Mouse (Mus musculus) limb, embryonic 13.5 days (tissue): Measurements from ENCODE around the gene Notch4. TPM values are rescaled to one million over a fixed set of nuclear protein-coding genes. Genes with fewer than 3 reads are reported as not detected.

ENCODE experiments used
- ATAC-seq: fragments of 200-750 bp; cut with Nextera tagmentation; 2 replicates; pipeline ENCODE4 v1.8.0; 2017; ENCODE audit warnings: low read depth, moderate number of reproducible peaks, moderate TSS enrichment; ENCODE audit not compliant: low FRiP score
- H3K27ac ChIP-seq: fragments of 300-500 bp; sonication (generic); 2 replicates; pipeline ENCODE4 v1.5.1; 2015; ENCODE audit warnings: inconsistent platforms, mild to moderate bottlenecking, moderate library complexity
- H3K27me3 ChIP-seq: fragments of 300-500 bp; sonication (generic); 2 replicates; pipeline ENCODE4 v1.6.1; 2015; ENCODE audit warnings: mild to moderate bottlenecking, inconsistent platforms
- H3K36me3 ChIP-seq: fragments of 300-500 bp; sonication (generic); 2 replicates; pipeline ENCODE4 v1.6.1; 2015; ENCODE audit warnings: inconsistent platforms, mild to moderate bottlenecking, moderate library complexity
- H3K4me1 ChIP-seq: fragments of 300-500 bp; sonication (generic); 2 replicates; pipeline ENCODE4 v1.6.1; 2015; ENCODE audit warnings: inconsistent platforms
- H3K4me2 ChIP-seq: fragments of 300-500 bp; sonication (generic); replicated peaks from 2 replicates; pipeline ENCODE4 v1.6.1; 2015; ENCODE audit warnings: inconsistent platforms, mild to moderate bottlenecking, moderate library complexity
- H3K4me3 ChIP-seq: fragments of 300-500 bp; sonication (generic); 2 replicates; pipeline ENCODE4 v1.5.1; 2015; ENCODE audit warnings: moderate library complexity, mild to moderate bottlenecking, inconsistent platforms
- H3K9ac ChIP-seq: fragments of 300-500 bp; sonication (generic); 2 replicates; pipeline ENCODE4 v1.6.1; 2015; ENCODE audit warnings: mild to moderate bottlenecking, inconsistent platforms
- H3K9me3 ChIP-seq: fragments of 300-500 bp; sonication (generic); 2 replicates; pipeline ENCODE4 v1.6.1; 2016; ENCODE audit warnings: inconsistent platforms
- WGBS: fragments of 180-500 bp; shearing (Covaris S2); methylation state at CpG from one replicate; pipeline ENCODE4 v1.1.7; 2015; 5-methylcytosine and 5-hydroxymethylcytosine counted together
- polyA plus RNA-seq: library from polyadenylated mRNA; unstranded; fragments of >200 nt; fragmentation: Nextera tagmentation; extraction: Ambion mirVana; gene quantifications from 2 replicates; pipeline ENCODE4 v1.2.1, GENCODE M21; 2015

The Notch4 gene
- polyA plus RNA-seq, 1 experiment from 2014 or later, result 5.3 TPM

- Histone ChIP-seq H3K9me3 (no peaks in the 10 kb centered on the region), H3K9ac (peak overlapping the region; percentile 39; the same call in 1 of the 2 replicates), H3K27ac (no peak overlapping the region), H3K4me3 (peak overlapping the region; percentile 44), H3K27me3 (peaks cover 58% of the 10 kb centered on the region), H3K4me1 (peaks cover 53% of the 10 kb centered on the region), H3K36me3 (no peaks in the 10 kb centered on the region), H3K4me2 (peak overlapping the region; percentile 57)
- no peak for ATAC-seq
- 1% methylated on average over 47 of the region's 48 CpGs for WGBS
These were observed 66.8 kb downstream of the Notch4 start for GRCm38 (mm10) chr17:34630761-34631301.

DNA sequence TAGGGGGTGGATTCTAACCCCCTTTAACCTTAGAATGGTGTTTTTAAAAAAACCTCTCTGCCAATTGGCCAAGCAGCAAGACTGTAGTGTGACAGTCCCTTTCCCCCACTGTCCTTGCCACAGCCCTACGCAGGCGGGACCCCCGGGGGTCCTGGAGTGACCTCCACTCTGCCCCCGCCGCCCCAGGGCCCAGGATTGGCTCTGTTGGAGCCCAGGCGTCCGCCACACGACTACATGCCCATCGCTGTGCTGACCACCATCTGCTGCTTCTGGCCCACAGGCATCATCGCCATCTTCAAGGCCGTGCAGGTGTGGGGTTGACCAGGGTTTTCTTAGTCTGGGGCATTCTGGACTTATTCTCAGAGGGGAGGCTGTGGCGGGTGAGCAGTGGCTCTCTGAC, 67.6 kb downstream of the Notch4 start:
- Histone ChIP-seq H3K36me3 (no peaks in the 10 kb centered on the region), H3K9ac (peak overlapping the region; percentile 53), H3K4me3 (peak overlapping the region; percentile 44), H3K4me1 (peaks cover 45% of the 10 kb centered on the region), H3K27ac (no peak overlapping the region), H3K4me2 (peak overlapping the region; percentile 79), H3K27me3 (peaks cover 61% of the 10 kb centered on the region), H3K9me3 (no peaks in the 10 kb centered on the region)
- no peak for ATAC-seq
- 8% methylated on average over 12 of the region's 12 CpGs for WGBS

DNA sequence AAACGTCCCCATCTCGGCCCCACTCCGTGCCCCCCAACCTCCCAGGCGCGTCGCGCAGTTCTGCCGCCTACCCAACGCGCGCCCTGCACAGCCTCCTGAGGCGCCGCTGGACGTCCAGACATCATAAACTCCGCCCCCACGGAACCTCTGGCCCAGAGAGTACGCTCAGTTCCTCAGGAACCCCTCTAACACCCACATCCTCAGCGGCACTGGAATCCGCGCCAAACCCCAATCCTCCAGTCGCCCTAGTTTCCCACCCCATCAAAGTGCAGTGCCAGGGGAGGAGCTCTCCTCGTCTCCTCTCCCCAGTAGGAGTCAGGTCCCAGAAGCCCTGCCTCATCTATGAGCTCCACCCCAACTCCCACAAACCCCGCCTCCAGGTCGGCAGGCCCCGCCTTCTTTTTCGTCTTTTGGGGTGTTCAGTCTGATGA, 68.2 kb downstream of the Notch4 start:
- no peak overlapping the region for H3K27ac ChIP-seq
- H3K4me1 ChIP-seq, result peaks cover 44% of the 10 kb centered on the region
- H3K4me3 ChIP-seq, result peak overlapping the region; percentile 44
- peak overlapping the region; percentile 53 for H3K9ac ChIP-seq
- H3K27me3 ChIP-seq, result peaks cover 65% of the 10 kb centered on the region
- no peaks in the 10 kb centered on the region for H3K36me3 ChIP-seq
- 1% methylated on average over 26 of the region's 26 CpGs for WGBS
- H3K4me2 ChIP-seq, result peak overlapping the region; percentile 79
- ATAC-seq, result peak; percentile 29; the same call in 1 of the 2 replicates
- no peaks in the 10 kb centered on the region for H3K9me3 ChIP-seq

DNA sequence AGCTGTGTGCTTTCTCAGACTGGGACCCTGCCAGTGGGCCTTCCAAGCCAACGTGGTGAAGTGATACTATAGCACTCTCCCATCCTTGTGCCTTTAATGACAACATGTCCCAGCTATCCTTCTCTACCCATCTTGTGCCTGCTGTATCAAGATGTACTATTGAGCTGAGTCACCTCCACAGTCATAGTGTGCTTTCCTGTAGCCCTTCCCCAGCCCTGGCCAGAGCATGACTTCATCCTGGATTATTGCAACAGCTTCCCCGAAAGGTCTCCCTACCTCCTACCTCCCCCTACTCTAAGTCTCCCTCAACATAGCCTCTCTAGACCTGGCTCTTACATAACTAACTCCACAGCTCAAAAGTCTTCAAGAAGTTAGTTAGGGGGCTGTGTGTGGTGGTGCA, 71.6 kb downstream of the Notch4 start:
- H3K27ac ChIP-seq, result no peak overlapping the region
- no peak overlapping the region for H3K4me2 ChIP-seq
- peaks cover 42% of the 10 kb centered on the region for H3K27me3 ChIP-seq
- WGBS, result 66% methylated on average over 2 of the region's 2 CpGs
- H3K4me3 ChIP-seq, result no peak overlapping the region
- H3K36me3 ChIP-seq, result no peaks in the 10 kb centered on the region
- no peak for ATAC-seq
- H3K9me3 ChIP-seq, result no peaks in the 10 kb centered on the region
- peaks cover 26% of the 10 kb centered on the region for H3K4me1 ChIP-seq
- H3K9ac ChIP-seq, result no peak overlapping the region

- peaks cover 17% of the 10 kb centered on the region for H3K4me1 ChIP-seq
- H3K9ac ChIP-seq, result no peak overlapping the region
- H3K9me3 ChIP-seq, result no peaks in the 10 kb centered on the region
- H3K4me2 ChIP-seq, result no peak overlapping the region
- H3K36me3 ChIP-seq, result no peaks in the 10 kb centered on the region
- 58% methylated on average over 3 of the region's 3 CpGs for WGBS
- H3K4me3 ChIP-seq, result no peak overlapping the region
- peaks cover 25% of the 10 kb centered on the region for H3K27me3 ChIP-seq
- H3K27ac ChIP-seq, result no peak overlapping the region
- ATAC-seq, result no peak
These were observed 73.4 kb downstream of the Notch4 start for GRCm38 (mm10) chr17:34637459-34637858.

Other genes starting within 250 kb of the Notch4 start
- gene H2-Eb2, start 238.6 kb upstream of the Notch4 start, polyA plus RNA-seq, result not detected in 2 replicates
- gene Btnl2, start 209.4 kb upstream of the Notch4 start, polyA plus RNA-seq, result 0.05 and 0.09 TPM in 2 replicates
- not detected in 2 replicates for gene Btnl1, start 187.1 kb upstream of the Notch4 start, polyA plus RNA-seq
- 0.47 and 0.69 TPM in 2 replicates for gene BC051142, start 165.4 kb upstream of the Notch4 start, polyA plus RNA-seq
- gene Btnl4, start 87.0 kb upstream of the Notch4 start, polyA plus RNA-seq, result not detected in 2 replicates
- gene Btnl6, start 46.9 kb upstream of the Notch4 start, polyA plus RNA-seq, result not detected in 2 replicates
- gene Gpsm3, start 25.5 kb downstream of the Notch4 start, polyA plus RNA-seq, result 4.0 and 5.8 TPM in 2 replicates
- 17.6 and 18.9 TPM in 2 replicates for gene Pbx2, start 27.0 kb downstream of the Notch4 start, polyA plus RNA-seq
- 3.5 TPM in 2 replicates for gene Ager, start 33.6 kb downstream of the Notch4 start, polyA plus RNA-seq
- gene Rnf5, start 39.4 kb downstream of the Notch4 start, polyA plus RNA-seq, result 133 and 135 TPM in 2 replicates
- 52.9 and 58.4 TPM in 2 replicates for gene Agpat1, start 40.0 kb downstream of the Notch4 start, polyA plus RNA-seq
- gene Egfl8, start 51.7 kb downstream of the Notch4 start, polyA plus RNA-seq, result 6.6 and 7.3 TPM in 2 replicates
- 22.8 and 24.4 TPM in 2 replicates for gene Ppt2, start 64.2 kb downstream of the Notch4 start, polyA plus RNA-seq
- 0.25 and 0.40 TPM in 2 replicates for gene Prrt1, start 65.3 kb downstream of the Notch4 start, polyA plus RNA-seq
- 16.5 and 18.8 TPM in 2 replicates for gene Fkbpl, start 80.5 kb downstream of the Notch4 start, polyA plus RNA-seq
- gene Atf6b, start 82.9 kb downstream of the Notch4 start, polyA plus RNA-seq, result 97.6 and 99.6 TPM in 2 replicates
- gene Tnxb, start 106.3 kb downstream of the Notch4 start, polyA plus RNA-seq, result 0.09 TPM in 2 replicates
- gene C4b, start 179.6 kb downstream of the Notch4 start, polyA plus RNA-seq, result 0.06 and 0.17 TPM in 2 replicates
- gene Cyp21a1, start 240.3 kb downstream of the Notch4 start, polyA plus RNA-seq, result 0.18 TPM in 1 of 2 replicates, not detected in the other